ENCODE assay signal across 23 mouse cellular contexts in the genomic region with DNA sequence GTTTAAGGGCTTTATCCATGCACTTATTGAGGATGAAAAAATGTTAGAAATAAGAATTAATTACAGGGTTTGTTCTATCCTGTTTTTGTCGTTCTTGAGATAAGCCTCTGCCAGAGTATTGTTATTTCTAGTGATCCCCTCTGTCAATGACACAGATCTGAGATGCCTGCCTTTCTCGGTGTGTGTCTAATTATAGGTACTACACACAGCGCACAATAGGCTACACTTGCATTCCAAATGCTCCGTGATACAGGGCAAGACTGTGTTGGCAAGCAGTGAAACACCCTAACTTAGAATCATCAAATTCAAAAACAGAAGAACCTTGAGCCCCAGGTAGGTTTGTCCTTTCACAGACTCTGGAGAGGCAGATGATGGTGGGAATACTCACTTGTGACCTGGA.
"Had no signal": no experiment of that assay in that cellular context is flagged by ENCODE, and none has a peak within 500 bp of the region (broad histone marks: within the 10 kb centered on the region; RNA-seq: fewer than 3 reads in every experiment).

No protein-coding gene starts in this region.

- ATAC-seq: liver, embryonic 12.5 days; midbrain, embryonic 13.5 days; midbrain, embryonic 16.5 days had no signal

- H3K4me2 ChIP-seq: limb, embryonic 13.5 days; liver, embryonic 12.5 days; liver, embryonic 15.5 days; lung, embryonic 15.5 days; midbrain, embryonic 13.5 days; neural tube, embryonic 13.5 days; stomach, embryonic 15.5 days had no signal

- H3K27ac ChIP-seq: layer of hippocampus, adult 2 months; limb, embryonic 10.5 days; limb, embryonic 13.5 days; liver, embryonic 12.5 days; liver, embryonic 15.5 days; lung, embryonic 15.5 days; midbrain, embryonic 10.5 days; midbrain, embryonic 13.5 days; neural tube, embryonic 13.5 days; stomach, embryonic 15.5 days had no signal

- H3K36me3 ChIP-seq: limb, embryonic 10.5 days; limb, embryonic 13.5 days; liver, embryonic 12.5 days; liver, embryonic 15.5 days; lung, embryonic 15.5 days; midbrain, embryonic 10.5 days; midbrain, embryonic 13.5 days; neural tube, embryonic 13.5 days; stomach, embryonic 15.5 days had no signal

- DNase-seq: kidney, postnatal 25 days; layer of hippocampus, adult 9-11 months; liver; lung, adult 18-20 months; lung, postnatal 10 days; lung, postnatal 36 days; retina, postnatal 1 day; right cerebral cortex, postnatal 25 days; spleen, adult 18-20 months; thymus, postnatal 25 days had no signal

- H3K9ac ChIP-seq: limb, embryonic 13.5 days; liver, embryonic 12.5 days; liver, embryonic 15.5 days; lung, embryonic 15.5 days; midbrain, embryonic 13.5 days; neural tube, embryonic 13.5 days; stomach, embryonic 15.5 days had no signal

- H3K9me3 ChIP-seq: limb, embryonic 10.5 days; limb, embryonic 13.5 days; liver, embryonic 12.5 days; liver, embryonic 15.5 days; lung, embryonic 15.5 days; midbrain, embryonic 10.5 days; midbrain, embryonic 13.5 days; neural tube, embryonic 13.5 days; stomach, embryonic 15.5 days had no signal

- H3K27me3 ChIP-seq: limb, embryonic 13.5 days; liver, embryonic 12.5 days; liver, embryonic 15.5 days; lung, embryonic 15.5 days; megakaryocyte, embryonic 14.5 days; midbrain, embryonic 13.5 days; neural tube, embryonic 13.5 days; stomach, embryonic 15.5 days had no signal

- H3K4me1 ChIP-seq: limb, embryonic 10.5 days; limb, embryonic 13.5 days; liver, embryonic 12.5 days; liver, embryonic 15.5 days; lung, embryonic 15.5 days; megakaryocyte, embryonic 14.5 days; midbrain, embryonic 10.5 days; midbrain, embryonic 13.5 days; neural tube, embryonic 13.5 days; stomach, embryonic 15.5 days had no signal

- H3K4me3 ChIP-seq: layer of hippocampus, adult 2 months; limb, embryonic 10.5 days; limb, embryonic 13.5 days; liver, embryonic 12.5 days; liver, embryonic 15.5 days; lung, embryonic 15.5 days; megakaryocyte, embryonic 14.5 days; midbrain, embryonic 10.5 days; midbrain, embryonic 13.5 days; myocyte; neural tube, embryonic 13.5 days; stomach, embryonic 15.5 days had no signal
